Mouse (Mus musculus): ENCODE data around the gene Fgr. TPM values are rescaled to one million over a fixed set of nuclear protein-coding genes. Genes with fewer than 3 reads are reported as not detected.

Fgr gene
- polyA plus RNA-seq, 1 experiment from 2014 or later = 0.19 TPM

DNA sequence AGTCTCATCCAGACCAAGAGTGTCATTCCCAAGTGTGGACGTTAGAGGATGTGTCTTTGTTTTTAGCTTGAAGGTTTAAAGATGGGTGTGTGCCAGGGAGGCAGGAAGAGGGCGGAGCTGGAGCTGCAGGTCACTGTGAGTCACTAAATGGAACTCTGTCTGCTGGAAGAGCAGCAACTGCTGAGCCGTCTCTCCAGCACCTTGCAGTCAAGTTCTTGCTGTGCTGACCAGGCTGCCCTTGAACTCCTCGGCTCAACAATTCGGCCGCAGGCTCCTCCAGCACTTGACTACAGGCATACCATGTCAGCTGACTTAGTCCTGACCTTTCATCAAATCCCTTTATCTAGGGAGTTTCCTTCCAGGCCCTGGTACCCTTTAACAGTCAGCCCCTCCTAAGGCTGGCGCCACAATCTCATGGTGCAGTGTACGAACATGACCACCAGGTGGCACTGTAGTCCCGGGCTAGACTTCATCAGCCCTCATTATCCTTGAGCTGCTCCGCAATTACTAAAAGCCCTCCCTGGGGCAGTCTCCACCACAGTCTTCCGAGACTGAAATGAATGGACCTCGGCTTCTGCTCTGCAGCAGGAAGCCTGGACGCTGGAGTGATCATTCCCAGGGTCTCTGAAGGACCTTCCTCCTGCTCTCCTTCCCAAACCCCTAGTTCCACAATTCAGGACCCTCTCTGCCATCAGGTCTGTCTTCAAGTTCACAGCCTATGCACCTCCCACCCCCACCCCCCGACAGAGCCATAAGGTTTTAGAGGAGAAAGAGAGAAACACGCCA is 28.4 kb upstream of the Fgr start:
- H3K27ac ChIP-seq = peak overlapping the region; percentile 91
- no peaks in the 10 kb centered on the region for H3K36me3 ChIP-seq
- no peaks in the 10 kb centered on the region for H3K9me3 ChIP-seq (replicated peaks)
- H3K4me1 ChIP-seq = peaks cover 48% of the 10 kb centered on the region
- peaks cover 12% of the 10 kb centered on the region for H3K27me3 ChIP-seq (ENCODE audit: low read depth, poor library complexity, severe bottlenecking)
- peak; percentile 93 for DNase-seq (ENCODE audit: low spot score)
- H3K4me3 ChIP-seq = peak overlapping the region; percentile 43
- WGBS = 6% methylated on average over 15 of the region's 15 CpGs

GRCm38 (mm10) chr4:132946047-132947001 is 27.6 kb upstream of the Fgr start:
- Histone ChIP-seq H3K27me3 (ENCODE audit: low read depth, poor library complexity, severe bottlenecking) (peaks cover 3% of the 10 kb centered on the region), H3K27ac (peak overlapping the region; percentile 91), H3K4me3 (peak overlapping the region; percentile 43), H3K9me3 (replicated peaks) (no peaks in the 10 kb centered on the region), H3K4me1 (peaks cover 49% of the 10 kb centered on the region), H3K36me3 (no peaks in the 10 kb centered on the region)
- peak; percentile 47 for DNase-seq (ENCODE audit: low spot score)
- WGBS = 18% methylated on average over 27 of the region's 27 CpGs

GRCm38 (mm10) chr4:132949882-132950532 is 23.9 kb upstream of the Fgr start:
- Histone ChIP-seq H3K9me3 (replicated peaks) (no peaks in the 10 kb centered on the region), H3K36me3 (no peaks in the 10 kb centered on the region), H3K27me3 (ENCODE audit: low read depth, poor library complexity, severe bottlenecking) (peaks cover 3% of the 10 kb centered on the region; the same call in 1 of the 2 replicates), H3K4me1 (peaks cover 51% of the 10 kb centered on the region), H3K4me3 (peak overlapping the region; percentile 36), H3K27ac (peak overlapping the region; percentile 53)
- 28% methylated on average over 24 of the region's 24 CpGs for WGBS
- DNase-seq (ENCODE audit: low spot score) = no peak

- Histone ChIP-seq H3K27me3 (ENCODE audit: low read depth, poor library complexity, severe bottlenecking) (peaks cover 3% of the 10 kb centered on the region; the same call in 1 of the 2 replicates), H3K4me1 (peaks cover 51% of the 10 kb centered on the region), H3K27ac (peak overlapping the region; percentile 46), H3K4me3 (no peak overlapping the region), H3K36me3 (no peaks in the 10 kb centered on the region), H3K9me3 (replicated peaks) (no peaks in the 10 kb centered on the region)
- no peak for DNase-seq (ENCODE audit: low spot score)
- 41% methylated on average over 2 of the region's 2 CpGs for WGBS
These were observed 22.9 kb upstream of the Fgr start for GRCm38 (mm10) chr4:132950999-132951398.

- no peak overlapping the region for H3K4me3 ChIP-seq
- H3K9me3 ChIP-seq (replicated peaks) = no peaks in the 10 kb centered on the region
- H3K4me1 ChIP-seq = peaks cover 62% of the 10 kb centered on the region
- WGBS = 58% methylated on average over 7 of the region's 7 CpGs
- no peak for DNase-seq (ENCODE audit: low spot score)
- peak overlapping the region; percentile 66 for H3K27ac ChIP-seq
- H3K27me3 ChIP-seq (ENCODE audit: low read depth, poor library complexity, severe bottlenecking) = peaks cover 3% of the 10 kb centered on the region; the same call in 1 of the 2 replicates
- H3K36me3 ChIP-seq = no peaks in the 10 kb centered on the region
These were observed 19.1 kb upstream of the Fgr start for GRCm38 (mm10) chr4:132954530-132955394.

GRCm38 (mm10) chr4:132955395-132955791 is 18.5 kb upstream of the Fgr start:
- WGBS = 20% methylated on average over 2 of the region's 2 CpGs
- no peak overlapping the region for H3K4me3 ChIP-seq

DNA sequence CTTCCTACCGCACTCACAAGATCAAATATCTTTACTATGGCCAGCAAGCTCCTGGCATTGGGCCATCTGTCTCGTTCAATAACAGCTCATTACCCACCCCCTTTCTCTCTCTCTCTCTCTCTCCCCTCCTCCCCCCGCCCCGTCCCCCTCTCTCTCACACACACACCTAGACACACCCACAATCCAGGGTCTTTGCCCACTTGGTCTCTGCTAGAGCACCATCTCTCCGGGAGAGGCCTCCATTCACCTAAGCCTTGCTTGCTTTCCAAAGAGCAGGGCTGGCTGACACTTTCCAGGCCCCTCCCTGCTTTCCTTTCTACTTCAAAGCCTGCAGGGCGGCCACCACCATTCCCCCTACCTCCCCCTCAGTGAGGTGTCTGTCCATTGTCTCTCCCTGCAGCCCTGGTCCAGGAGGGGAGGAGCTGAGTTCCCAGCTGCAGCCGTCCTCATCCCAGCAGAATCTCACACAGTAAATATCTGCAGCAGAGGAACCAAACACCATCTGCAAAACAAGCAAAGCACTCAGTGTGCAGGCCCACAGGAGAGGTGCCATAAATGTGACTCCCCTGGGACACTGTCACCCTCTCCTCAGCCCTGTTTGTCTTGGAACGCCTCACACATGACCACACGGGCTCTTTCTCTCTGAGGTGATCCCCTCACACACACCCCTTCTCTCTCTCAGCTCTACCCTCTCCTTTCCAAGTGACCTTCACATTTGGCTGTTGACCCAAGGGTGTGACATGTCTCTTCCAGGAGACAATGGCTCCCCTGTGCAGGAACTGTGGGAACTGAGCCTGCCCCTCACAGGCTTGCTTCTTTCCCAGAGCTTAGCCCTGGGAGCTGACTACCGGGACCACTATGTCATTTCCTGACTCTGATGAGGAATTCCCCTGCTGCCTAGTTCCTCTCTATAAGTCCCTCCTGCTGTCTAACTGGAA is 14.9 kb upstream of the Fgr start:
- peak overlapping the region; percentile 86 for H3K27ac ChIP-seq
- DNase-seq (ENCODE audit: low spot score) = peak; percentile 63
- H3K4me1 ChIP-seq = peaks cover 71% of the 10 kb centered on the region
- H3K9me3 ChIP-seq (replicated peaks) = no peaks in the 10 kb centered on the region
- 3% methylated on average over 10 of the region's 10 CpGs for WGBS
- no peaks in the 10 kb centered on the region for H3K36me3 ChIP-seq
- H3K27me3 ChIP-seq (ENCODE audit: low read depth, poor library complexity, severe bottlenecking) = no peaks in the 10 kb centered on the region
- H3K4me3 ChIP-seq = peak overlapping the region; percentile 9

More at GRCm38 (mm10) chr4:132955395-132955791, 18.5 kb upstream of the Fgr start:
- peak overlapping the region; percentile 66 for H3K27ac ChIP-seq
- no peaks in the 10 kb centered on the region for H3K36me3 ChIP-seq
- H3K9me3 ChIP-seq (replicated peaks) = no peaks in the 10 kb centered on the region
- DNase-seq (ENCODE audit: low spot score) = no peak
- no peaks in the 10 kb centered on the region for H3K27me3 ChIP-seq (ENCODE audit: low read depth, poor library complexity, severe bottlenecking)
- H3K4me1 ChIP-seq = peaks cover 62% of the 10 kb centered on the region

DNA sequence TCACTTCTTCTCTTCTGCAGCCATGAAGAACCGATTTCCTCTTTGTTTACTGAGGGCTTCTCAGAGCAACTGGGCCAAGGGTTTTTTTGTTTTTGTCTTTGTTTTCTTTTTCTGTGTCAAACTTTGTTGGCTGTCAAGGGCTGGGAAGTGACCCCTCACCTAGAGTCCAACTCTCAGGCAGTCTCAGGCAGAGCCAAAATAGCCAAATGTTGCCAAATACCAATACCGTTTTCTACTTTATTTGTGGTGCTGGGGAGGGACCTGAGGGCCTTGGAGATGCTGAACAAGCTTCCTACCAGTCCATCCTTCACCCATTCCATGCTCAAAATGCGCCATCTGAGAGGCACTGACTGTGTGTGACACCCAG is 14.2 kb upstream of the Fgr start:
- Histone ChIP-seq H3K4me1 (peaks cover 71% of the 10 kb centered on the region), H3K4me3 (no peak overlapping the region), H3K36me3 (no peaks in the 10 kb centered on the region), H3K27ac (peak overlapping the region; percentile 86), H3K9me3 (replicated peaks) (no peaks in the 10 kb centered on the region), H3K27me3 (ENCODE audit: low read depth, poor library complexity, severe bottlenecking) (no peaks in the 10 kb centered on the region)
- DNase-seq (ENCODE audit: low spot score) = no peak
- 48% methylated on average over 3 of the region's 3 CpGs for WGBS

GRCm38 (mm10) chr4:132960313-132960712 is 13.6 kb upstream of the Fgr start:
- Histone ChIP-seq H3K36me3 (no peaks in the 10 kb centered on the region), H3K9me3 (replicated peaks) (no peaks in the 10 kb centered on the region), H3K27ac (peak overlapping the region; percentile 86), H3K4me3 (no peak overlapping the region), H3K27me3 (ENCODE audit: low read depth, poor library complexity, severe bottlenecking) (no peaks in the 10 kb centered on the region), H3K4me1 (peaks cover 69% of the 10 kb centered on the region)
- DNase-seq (ENCODE audit: low spot score) = no peak
- WGBS = 69% methylated on average over 5 of the region's 5 CpGs

GRCm38 (mm10) chr4:132960864-132961639 is 12.8 kb upstream of the Fgr start:
- Histone ChIP-seq H3K4me3 (no peak overlapping the region), H3K36me3 (no peaks in the 10 kb centered on the region), H3K27ac (peak overlapping the region; percentile 86), H3K9me3 (replicated peaks) (no peaks in the 10 kb centered on the region), H3K27me3 (ENCODE audit: low read depth, poor library complexity, severe bottlenecking) (no peaks in the 10 kb centered on the region), H3K4me1 (peaks cover 62% of the 10 kb centered on the region)
- DNase-seq (ENCODE audit: low spot score) = no peak
- 64% methylated on average over 13 of the region's 13 CpGs for WGBS
